Mouse (Mus musculus): ENCODE data around the gene 1700088E04Rik. TPM values are rescaled to one million over a fixed set of nuclear protein-coding genes. Genes with fewer than 3 reads are reported as not detected.

Gene 1700088E04Rik
- polyA plus RNA-seq, 1 experiment = 4.1 TPM

DNA sequence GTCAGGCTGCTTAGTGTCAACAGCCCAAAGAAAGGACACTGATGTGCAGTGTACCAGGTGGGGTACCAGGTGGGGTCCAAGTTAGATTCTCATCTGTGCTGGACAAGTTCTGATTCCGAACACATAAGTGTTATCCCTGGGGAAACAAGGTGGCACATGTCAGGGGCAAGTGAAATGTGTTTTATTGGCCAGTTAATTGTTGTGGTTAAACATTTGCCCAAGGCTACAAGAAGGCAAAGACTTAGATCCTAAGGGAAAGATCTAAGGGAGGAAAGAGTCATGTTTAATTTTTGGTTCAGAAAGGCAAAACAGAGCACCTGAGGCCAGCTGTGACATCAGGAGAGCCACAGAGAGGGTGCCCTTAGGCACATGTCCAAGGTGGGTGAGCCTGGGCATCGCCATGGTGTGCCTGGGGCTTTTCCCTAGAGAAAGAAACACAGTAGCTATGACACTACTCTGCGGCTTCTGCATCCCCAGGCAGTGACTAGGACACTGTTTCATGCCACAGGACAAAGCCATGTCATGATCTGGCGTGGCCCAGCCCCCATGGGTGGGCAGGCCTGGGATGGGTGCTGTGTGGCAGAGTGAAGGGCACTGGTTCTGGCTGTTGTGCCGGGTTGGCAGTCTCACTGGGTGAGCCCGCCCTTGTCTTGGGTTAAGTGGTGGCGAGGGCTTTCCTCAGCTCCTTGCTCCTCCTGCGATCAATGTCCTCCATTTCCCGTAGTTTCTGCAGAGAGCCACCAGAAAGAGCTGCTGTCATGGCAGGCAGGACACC lies 6.4 kb downstream of the 1700088E04Rik start:
- Histone ChIP-seq H3K27me3 (replicated peaks) (peaks cover 5% of the 10 kb centered on the region), H3K4me1 (no peaks in the 10 kb centered on the region; the same call in none of the 2 replicates), H3K4me3 (replicated peaks) (no peak overlapping the region), H3K9me3 (peaks cover 3% of the 10 kb centered on the region; the same call in 1 of the 2 replicates), H3K36me3 (replicated peaks; ENCODE audit: low read length) (peaks cover 52% of the 10 kb centered on the region)
- TF ChIP-seq FLI1 (IDR thresholded peaks at IDR 0.05; ENCODE audit: low read length) = no peak
- no peak for TF ChIP-seq GATA1 (IDR thresholded peaks at IDR 0.05; ENCODE audit: borderline replicate concordance, low read length)

DNA sequence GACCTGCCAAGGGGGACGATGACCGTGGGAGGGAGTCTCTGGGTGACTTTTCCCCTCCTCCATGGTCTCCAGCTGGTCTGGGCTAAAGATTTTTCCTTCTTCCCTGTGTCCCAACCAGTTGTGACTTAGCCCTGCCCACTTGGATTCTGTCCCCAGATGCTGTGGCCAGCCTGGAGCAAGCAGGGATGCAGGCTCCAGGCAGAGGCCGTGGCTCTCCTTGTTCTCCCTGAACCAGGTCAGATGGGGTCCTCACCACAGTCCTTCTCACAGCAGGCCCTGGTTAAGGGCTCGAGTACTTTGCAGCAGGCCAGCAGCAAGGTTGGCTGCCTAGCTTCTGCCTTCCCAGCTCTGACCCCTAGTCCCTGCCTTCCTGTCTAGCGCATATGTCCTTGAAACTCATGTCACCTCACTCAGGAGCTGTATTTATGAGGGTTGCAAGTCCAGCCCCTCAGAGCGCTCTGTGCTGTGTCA lies 7.8 kb downstream of the 1700088E04Rik start:
- H3K9me3 ChIP-seq = peaks cover 2% of the 10 kb centered on the region
- TF ChIP-seq GATA1 (IDR thresholded peaks at IDR 0.05; ENCODE audit: borderline replicate concordance, low read length) (no peak), FLI1 (IDR thresholded peaks at IDR 0.05; ENCODE audit: low read length) (no peak)
- peaks cover 64% of the 10 kb centered on the region for H3K36me3 ChIP-seq (replicated peaks; ENCODE audit: low read length)
- no peak overlapping the region for H3K4me3 ChIP-seq (replicated peaks)
- H3K27me3 ChIP-seq (replicated peaks) = peaks cover 5% of the 10 kb centered on the region
- no peaks in the 10 kb centered on the region; the same call in none of the 2 replicates for H3K4me1 ChIP-seq

DNA sequence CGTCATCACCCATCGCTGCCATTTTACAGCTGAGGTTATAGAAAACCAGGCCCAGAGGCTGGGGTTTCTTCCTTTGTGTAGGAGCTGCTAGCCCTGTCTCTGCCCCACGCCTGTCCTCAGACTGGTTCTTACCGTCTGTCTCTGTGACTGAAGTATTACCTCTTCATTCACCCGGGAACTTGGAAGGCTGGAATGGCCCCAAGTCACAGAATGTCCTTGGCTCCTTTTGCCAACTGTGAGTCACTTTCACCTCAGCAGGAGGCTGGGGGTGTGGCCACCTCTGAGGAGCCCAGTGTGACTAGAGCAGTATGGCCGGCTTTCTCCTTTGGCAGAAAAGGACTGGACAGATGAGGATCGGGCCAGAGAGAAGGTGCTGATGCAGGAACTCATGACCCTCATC lies 9.6 kb downstream of the 1700088E04Rik start:
- H3K4me1 ChIP-seq = no peaks in the 10 kb centered on the region; the same call in none of the 2 replicates
- peaks cover 3% of the 10 kb centered on the region for H3K27me3 ChIP-seq (replicated peaks)
- H3K4me3 ChIP-seq (replicated peaks) = no peak overlapping the region
- TF ChIP-seq GATA1 (IDR thresholded peaks at IDR 0.05; ENCODE audit: borderline replicate concordance, low read length) (no peak), FLI1 (IDR thresholded peaks at IDR 0.05; ENCODE audit: low read length) (no peak)
- H3K9me3 ChIP-seq = peaks cover 9% of the 10 kb centered on the region
- H3K36me3 ChIP-seq (replicated peaks; ENCODE audit: low read length) = peaks cover 82% of the 10 kb centered on the region

DNA sequence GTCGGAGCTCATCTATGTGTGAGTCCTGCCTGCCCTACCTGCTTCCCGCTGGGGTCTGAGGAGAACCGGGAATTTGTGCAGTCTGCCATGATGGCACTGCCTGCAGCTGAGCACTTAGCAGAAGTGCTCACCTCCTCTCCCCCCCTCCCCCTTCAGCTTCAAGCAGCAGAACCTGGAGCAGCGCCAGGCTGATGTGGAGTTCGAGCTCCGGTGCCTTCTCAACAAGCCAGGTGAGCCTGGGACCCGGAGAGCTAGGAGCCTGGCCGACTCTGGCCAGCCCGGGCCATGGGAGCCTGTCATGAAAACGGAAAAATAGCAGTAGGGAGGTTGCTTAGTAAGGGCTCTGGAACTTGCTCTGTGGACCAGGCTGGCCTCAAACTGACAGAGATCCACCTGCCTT lies 10.3 kb downstream of the 1700088E04Rik start:
- TF ChIP-seq FLI1 (IDR thresholded peaks at IDR 0.05; ENCODE audit: low read length) (no peak), GATA1 (IDR thresholded peaks at IDR 0.05; ENCODE audit: borderline replicate concordance, low read length) (no peak)
- peaks cover 88% of the 10 kb centered on the region for H3K36me3 ChIP-seq (replicated peaks; ENCODE audit: low read length)
- H3K4me1 ChIP-seq = peaks cover 4% of the 10 kb centered on the region; the same call in 1 of the 2 replicates
- H3K27me3 ChIP-seq (replicated peaks) = no peaks in the 10 kb centered on the region
- no peak overlapping the region for H3K4me3 ChIP-seq (replicated peaks)
- peaks cover 9% of the 10 kb centered on the region for H3K9me3 ChIP-seq

DNA sequence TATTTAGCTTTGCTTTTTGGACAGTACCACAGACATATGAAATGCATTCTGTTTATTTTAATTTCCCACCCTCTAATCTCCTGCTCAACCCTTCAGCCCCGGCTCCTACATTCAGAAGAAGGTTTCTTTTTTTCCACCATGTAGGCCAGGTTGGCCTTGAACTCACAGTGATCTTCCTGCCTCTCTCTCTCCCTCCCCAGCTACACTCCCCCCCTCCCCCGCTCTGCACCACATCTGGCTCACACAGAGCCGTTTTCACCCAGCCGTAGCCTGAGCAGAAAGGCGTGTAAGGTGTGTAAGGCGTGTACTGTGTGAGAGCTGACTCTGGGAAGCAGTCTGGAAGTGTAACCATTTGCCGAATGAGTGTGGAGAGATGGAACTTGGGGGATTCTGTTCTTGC lies 11.7 kb downstream of the 1700088E04Rik start:
- Histone ChIP-seq H3K4me3 (replicated peaks) (no peak overlapping the region), H3K27me3 (replicated peaks) (no peaks in the 10 kb centered on the region), H3K4me1 (peaks cover 9% of the 10 kb centered on the region), H3K9me3 (peaks cover 9% of the 10 kb centered on the region), H3K36me3 (replicated peaks; ENCODE audit: low read length) (peaks cover 98% of the 10 kb centered on the region)
- TF ChIP-seq FLI1 (IDR thresholded peaks at IDR 0.05; ENCODE audit: low read length) (no peak), GATA1 (IDR thresholded peaks at IDR 0.05; ENCODE audit: borderline replicate concordance, low read length) (no peak)

DNA sequence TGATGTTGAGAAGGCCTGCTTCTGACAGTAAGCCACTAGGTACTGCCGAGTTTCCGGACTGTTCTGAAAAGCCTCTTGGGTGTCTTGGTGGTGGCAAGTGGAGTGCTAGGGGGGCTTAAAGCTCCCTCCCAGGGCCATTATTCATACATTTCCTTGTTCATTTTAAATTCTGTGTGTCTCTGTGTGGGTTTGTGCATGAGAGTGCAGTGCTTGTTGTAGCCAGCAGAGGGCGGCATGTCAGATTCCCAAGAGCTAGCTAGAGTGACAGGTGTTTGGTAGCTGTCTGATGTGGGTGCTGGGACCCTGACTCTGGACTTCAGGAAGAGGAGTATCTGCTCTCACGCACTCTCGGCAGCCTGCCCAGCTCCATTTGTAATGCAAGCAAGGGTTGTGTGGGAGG lies 12.8 kb downstream of the 1700088E04Rik start:
- no peak overlapping the region for H3K4me3 ChIP-seq (replicated peaks)
- H3K4me1 ChIP-seq = peaks cover 20% of the 10 kb centered on the region
- H3K27me3 ChIP-seq (replicated peaks) = no peaks in the 10 kb centered on the region
- H3K9me3 ChIP-seq = peaks cover 9% of the 10 kb centered on the region
- TF ChIP-seq FLI1 (IDR thresholded peaks at IDR 0.05; ENCODE audit: low read length) = no peak
- TF ChIP-seq GATA1 (IDR thresholded peaks at IDR 0.05; ENCODE audit: borderline replicate concordance, low read length) = no peak
- peaks cover 98% of the 10 kb centered on the region for H3K36me3 ChIP-seq (replicated peaks; ENCODE audit: low read length)

DNA sequence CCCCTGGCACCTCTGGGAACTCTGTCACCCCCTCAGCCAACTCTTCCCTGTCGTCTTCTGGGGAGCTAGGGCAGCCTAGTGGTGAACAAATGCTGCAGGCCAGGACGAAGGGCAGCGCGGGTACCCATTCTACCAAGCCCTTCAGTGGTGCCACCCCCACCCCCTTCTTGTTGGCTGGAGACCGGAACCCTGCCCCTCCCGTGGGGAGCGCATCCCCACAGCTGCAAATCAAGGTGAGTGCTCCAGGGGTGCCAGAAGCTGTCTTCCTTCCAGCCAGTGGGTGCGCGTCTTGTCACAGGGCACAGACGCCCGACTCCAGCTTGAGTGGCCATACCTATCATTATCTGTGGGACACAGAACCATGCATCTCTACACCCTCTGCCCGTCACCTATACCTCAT lies 14.0 kb downstream of the 1700088E04Rik start:
- Histone ChIP-seq H3K36me3 (replicated peaks; ENCODE audit: low read length) (peaks cover 98% of the 10 kb centered on the region), H3K4me3 (replicated peaks) (no peak overlapping the region), H3K4me1 (peaks cover 31% of the 10 kb centered on the region), H3K27me3 (replicated peaks) (no peaks in the 10 kb centered on the region), H3K9me3 (peaks cover 9% of the 10 kb centered on the region)
- no peak for TF ChIP-seq GATA1 (IDR thresholded peaks at IDR 0.05; ENCODE audit: borderline replicate concordance, low read length)
- no peak for TF ChIP-seq FLI1 (IDR thresholded peaks at IDR 0.05; ENCODE audit: low read length)

DNA sequence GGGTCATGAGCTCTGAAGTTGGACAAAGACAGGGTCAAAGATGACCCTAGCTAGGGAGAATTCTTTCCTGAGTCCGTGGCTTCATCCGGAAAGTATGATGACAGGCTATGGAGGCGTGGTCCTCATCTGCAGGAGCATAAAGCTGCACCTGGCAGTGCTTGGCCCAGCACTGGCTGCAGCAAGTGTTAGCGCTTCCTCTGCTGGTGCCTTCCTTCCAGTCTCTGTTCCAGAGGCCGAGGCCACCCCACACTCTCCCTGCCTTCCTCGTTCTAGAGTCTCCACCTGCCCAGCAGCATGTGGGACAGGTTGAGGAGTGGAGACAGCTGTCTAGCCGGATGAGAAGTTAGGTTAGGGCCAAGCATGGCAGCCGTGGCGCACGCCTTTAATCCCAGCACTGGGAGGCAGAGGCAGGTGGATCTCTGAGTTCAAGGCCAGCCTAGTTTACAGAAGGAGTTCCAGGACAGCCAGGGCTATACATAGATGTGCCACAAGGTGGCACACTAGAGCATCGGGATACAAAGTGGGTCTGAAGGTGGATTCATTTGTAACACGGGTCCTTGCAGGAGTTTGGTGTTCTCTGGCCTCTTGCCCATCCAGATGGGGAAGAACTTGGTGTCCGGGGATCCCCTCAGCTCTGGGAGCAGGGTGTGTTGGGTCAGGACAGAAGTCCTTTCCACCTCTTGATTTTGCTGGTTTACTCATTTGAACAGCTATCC lies 14.7 kb downstream of the 1700088E04Rik start:
- Histone ChIP-seq H3K36me3 (replicated peaks; ENCODE audit: low read length) (peaks cover 97% of the 10 kb centered on the region), H3K4me1 (peaks cover 31% of the 10 kb centered on the region)

DNA sequence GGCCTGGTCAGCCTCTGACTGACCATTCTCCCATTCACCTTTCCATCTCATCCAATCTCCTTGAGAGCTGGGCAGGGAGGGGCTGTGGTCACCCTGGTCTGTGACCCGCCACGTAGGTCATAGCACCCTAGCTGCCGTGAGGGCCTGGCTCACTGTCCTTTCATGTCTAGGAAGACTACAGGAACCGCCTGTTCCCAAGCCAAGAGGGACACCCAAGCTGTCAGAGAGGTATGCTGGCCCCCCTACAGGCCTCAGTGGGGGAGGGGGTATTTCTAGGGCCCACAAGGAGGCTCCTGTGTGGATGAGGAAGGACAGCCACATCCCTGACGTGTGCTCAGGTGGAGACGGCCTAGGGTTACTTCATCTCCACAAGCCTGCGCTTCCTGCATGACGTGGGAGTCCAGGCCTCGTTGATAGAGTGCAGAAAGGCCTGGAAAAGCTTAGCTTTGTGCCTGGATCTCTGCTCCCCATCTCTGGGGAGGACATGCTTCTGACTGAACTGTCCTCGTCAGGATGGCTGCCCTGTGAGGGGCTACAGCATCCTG lies 16.6 kb downstream of the 1700088E04Rik start:
- Histone ChIP-seq H3K27me3 (replicated peaks) (no peaks in the 10 kb centered on the region), H3K4me1 (peaks cover 33% of the 10 kb centered on the region), H3K4me3 (replicated peaks) (no peak overlapping the region), H3K9me3 (peaks cover 9% of the 10 kb centered on the region), H3K36me3 (replicated peaks; ENCODE audit: low read length) (peaks cover 97% of the 10 kb centered on the region)
- TF ChIP-seq FLI1 (IDR thresholded peaks at IDR 0.05; ENCODE audit: low read length) = no peak
- no peak for TF ChIP-seq GATA1 (IDR thresholded peaks at IDR 0.05; ENCODE audit: borderline replicate concordance, low read length)

More for the DNA sequence above, 14.7 kb downstream of the 1700088E04Rik start:
- TF ChIP-seq FLI1 (IDR thresholded peaks at IDR 0.05; ENCODE audit: low read length) = no peak
- TF ChIP-seq GATA1 (IDR thresholded peaks at IDR 0.05; ENCODE audit: borderline replicate concordance, low read length) = no peak
- H3K9me3 ChIP-seq = peaks cover 9% of the 10 kb centered on the region
- no peak overlapping the region for H3K4me3 ChIP-seq (replicated peaks)
- no peaks in the 10 kb centered on the region for H3K27me3 ChIP-seq (replicated peaks)

Measured in megakaryocyte, embryonic 14.5 days (primary cell).